Comparison of ENCODE assay signal across 26 mouse cellular contexts in genomic region chr10:71733821-71734220, GRCm38 (mm10).
DNase-seq lines count a peak whose midpoint lies in the region; ATAC-seq and TF ChIP-seq lines count a peak whose summit lies in the region.
"Had no signal": no experiment of that assay in that cellular context is flagged by ENCODE, and none has a peak within 500 bp of the region (broad histone marks: within the 10 kb centered on the region; RNA-seq: fewer than 3 reads in every experiment).

No protein-coding gene starts in this region.

- no peak for TF ChIP-seq POLR2A in cerebellum, adult 2 months (IDR thresholded peaks at IDR 0.05; ENCODE audit: borderline replicate concordance, insufficient read depth, low read length)

- no peak overlapping the region for H3K9ac ChIP-seq in forebrain, embryonic 14.5 days (ENCODE audit: low read length)
- no peak overlapping the region for H3K9ac ChIP-seq in forebrain, embryonic 13.5 days
- H3K9ac ChIP-seq: embryonic facial prominence, embryonic 15.5 days; limb, embryonic 12.5 days; liver, postnatal 0 days; neural tube, embryonic 13.5 days; stomach, embryonic 15.5 days had no signal

- H3K4me1 ChIP-seq in forebrain, embryonic 14.5 days (ENCODE audit: control insufficient read depth, insufficient read depth, low read length) = no peaks in the 10 kb centered on the region
- H3K4me1 ChIP-seq in forebrain, embryonic 13.5 days = 0 out of 2 replicates have a peak, but pooled peaks cover 5% of the 10 kb centered on the region
- no peaks in the 10 kb centered on the region for H3K4me1 ChIP-seq in megakaryocyte, embryonic 14.5 days
- peaks cover 6% of the 10 kb centered on the region for H3K4me1 ChIP-seq in cerebellum, adult 2 months (ENCODE audit: control insufficient read depth, insufficient read depth, low read length)
- H3K4me1 ChIP-seq: embryonic facial prominence, embryonic 15.5 days; heart, embryonic 10.5 days; limb, embryonic 12.5 days; stomach, embryonic 15.5 days had no signal

- no peak overlapping the region for H3K27ac ChIP-seq in forebrain, embryonic 14.5 days (ENCODE audit: low read depth, low read length)
- H3K27ac ChIP-seq in forebrain, embryonic 13.5 days = no peak overlapping the region
- no peak overlapping the region for H3K27ac ChIP-seq in cerebellum, adult 2 months (ENCODE audit: insufficient read depth, low read length)
- H3K27ac ChIP-seq: embryonic facial prominence, embryonic 15.5 days; heart, embryonic 10.5 days; layer of hippocampus, adult 2 months; limb, embryonic 12.5 days; neural tube, embryonic 13.5 days; stomach, embryonic 15.5 days had no signal

- WGBS in forebrain, embryonic 14.5 days = 79% methylated on average over 3 of the region's 3 CpGs
- WGBS in forebrain, embryonic 13.5 days = 70% methylated on average over 3 of the region's 3 CpGs
- WGBS in cerebellum, adult 2 months = 10% methylated on average over 3 of the region's 3 CpGs

- TF ChIP-seq CTCF in cerebellum, adult 2 months (IDR thresholded peaks at IDR 0.05; ENCODE audit: borderline replicate concordance, insufficient read depth, low read depth, low read length) = no peak

- no peak for ATAC-seq in forebrain, embryonic 14.5 days
- no peak for ATAC-seq in forebrain, embryonic 13.5 days
- ATAC-seq in megakaryocyte, adult 5-6 weeks (ENCODE audit: poor library complexity, severe bottlenecking) = no peak
- ATAC-seq: intestine, embryonic 16.5 days; liver, postnatal 0 days; lung, postnatal 0 days had no signal

- H3K4me2 ChIP-seq in forebrain, embryonic 14.5 days (ENCODE audit: low read length) = no peak overlapping the region
- H3K4me2 ChIP-seq in forebrain, embryonic 13.5 days = no peak overlapping the region
- H3K4me2 ChIP-seq: embryonic facial prominence, embryonic 15.5 days; limb, embryonic 12.5 days; liver, embryonic 11.5 days; neural tube, embryonic 13.5 days; stomach, embryonic 15.5 days had no signal

- H3K9me3 ChIP-seq in forebrain, embryonic 14.5 days (replicated peaks; ENCODE audit: control insufficient read depth, low read length) = no peaks in the 10 kb centered on the region
- no peaks in the 10 kb centered on the region for H3K9me3 ChIP-seq in forebrain, embryonic 13.5 days (replicated peaks)
- H3K9me3 ChIP-seq in megakaryocyte, embryonic 14.5 days = peaks cover 21% of the 10 kb centered on the region
- H3K9me3 ChIP-seq: embryonic facial prominence, embryonic 15.5 days; heart, embryonic 10.5 days; limb, embryonic 12.5 days; neural tube, embryonic 13.5 days; stomach, embryonic 15.5 days had no signal

- DNase-seq in forebrain, embryonic 14.5 days (ENCODE audit: low spot score) = peak; percentile 28
- peak; percentile 50 to 75 for DNase-seq in cerebellum, adult 2 months
- DNase-seq in cerebellum, postnatal 25 days = peak; percentile 76 to 85
- no peak for DNase-seq in adrenal gland, postnatal 10 days
- no peak for DNase-seq in right cerebral cortex, postnatal 10 days (ENCODE audit: low spot score in 2 of 2)
- DNase-seq: adrenal gland, postnatal 25 days; heart, postnatal 4 days; kidney, adult 9 months; kidney, postnatal 25 days; liver, postnatal 0 days; midbrain, embryonic 14.5 days; right cerebral cortex, postnatal 4 days; thymus, adult 18-20 months; thymus, postnatal 36 days had no signal

- no peaks in the 10 kb centered on the region for H3K27me3 ChIP-seq in forebrain, embryonic 14.5 days (replicated peaks; ENCODE audit: control insufficient read depth, insufficient read depth, low read length)
- H3K27me3 ChIP-seq in forebrain, embryonic 13.5 days = no peaks in the 10 kb centered on the region
- H3K27me3 ChIP-seq in megakaryocyte, embryonic 14.5 days (replicated peaks) = no peaks in the 10 kb centered on the region
- no peaks in the 10 kb centered on the region; the same call in 1 of the 2 replicates for H3K27me3 ChIP-seq in cerebellum, adult 2 months (ENCODE audit: control insufficient read depth, insufficient read depth, low read length)
- H3K27me3 ChIP-seq: embryonic facial prominence, embryonic 15.5 days; limb, embryonic 12.5 days; neural tube, embryonic 13.5 days; stomach, embryonic 15.5 days had no signal

- no peaks in the 10 kb centered on the region for H3K36me3 ChIP-seq in forebrain, embryonic 14.5 days (ENCODE audit: control insufficient read depth, insufficient read depth, low read length)
- H3K36me3 ChIP-seq in forebrain, embryonic 13.5 days (ENCODE audit: poor library complexity, severe bottlenecking) = no peaks in the 10 kb centered on the region
- H3K36me3 ChIP-seq in megakaryocyte, embryonic 14.5 days (replicated peaks; ENCODE audit: low read length) = no peaks in the 10 kb centered on the region
- H3K36me3 ChIP-seq: embryonic facial prominence, embryonic 15.5 days; heart, embryonic 10.5 days; limb, embryonic 12.5 days; neural tube, embryonic 13.5 days; stomach, embryonic 15.5 days had no signal

- H3K4me3 ChIP-seq in forebrain, embryonic 14.5 days (ENCODE audit: low read depth, low read length) = no peak overlapping the region
- no peak overlapping the region for H3K4me3 ChIP-seq in forebrain, embryonic 13.5 days
- H3K4me3 ChIP-seq in megakaryocyte, embryonic 14.5 days (replicated peaks) = peak overlapping the region; percentile 53
- no peak overlapping the region for H3K4me3 ChIP-seq in cerebellum, adult 2 months (replicated peaks; ENCODE audit: insufficient read depth, low read depth, low read length)
- H3K4me3 ChIP-seq: embryonic facial prominence, embryonic 15.5 days; heart, embryonic 10.5 days; layer of hippocampus, adult 2 months; limb, embryonic 12.5 days; neural tube, embryonic 13.5 days; stomach, embryonic 15.5 days had no signal

Comparison
In these comparisons a context has a peak if more than half of its experiments do, and no peak if none do; other contexts are left out.
1. DNase-seq: peak in forebrain, embryonic 14.5 days (single experiment), cerebellum, adult 2 months (2 of 2) and cerebellum, postnatal 25 days (2 of 2); none in adrenal gland, postnatal 10 days (single experiment) and right cerebral cortex, postnatal 10 days (0 of 2).